Mouse (Mus musculus): Measurements from ENCODE around the gene Tlr11.

The Tlr11 gene

DNA sequence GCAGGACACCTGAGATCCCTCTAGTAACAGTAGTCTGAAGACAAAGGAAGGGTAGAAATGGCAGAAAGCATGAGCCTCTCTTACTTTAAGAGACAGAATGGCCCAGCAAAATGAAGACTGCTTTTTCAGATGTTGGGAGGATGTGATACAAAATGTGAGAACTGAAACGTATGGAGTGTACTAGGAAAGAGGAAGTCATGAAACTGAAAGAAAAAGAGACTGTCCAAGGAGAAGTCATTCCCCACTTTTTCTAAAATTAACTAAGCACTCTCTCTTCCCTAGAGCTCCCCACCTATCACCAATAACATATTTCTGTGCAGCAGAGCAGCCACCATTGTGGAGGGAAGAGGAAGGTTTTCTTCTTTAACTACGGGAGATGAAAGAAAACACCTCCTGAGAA lies at the start of gene Tlr11:
Gene Tlr11 (plus strand): TSS at position 322 of the 400 bp plus-strand sequence.
- DNase-seq (ENCODE audit: low spot score), result no peak

DNA sequence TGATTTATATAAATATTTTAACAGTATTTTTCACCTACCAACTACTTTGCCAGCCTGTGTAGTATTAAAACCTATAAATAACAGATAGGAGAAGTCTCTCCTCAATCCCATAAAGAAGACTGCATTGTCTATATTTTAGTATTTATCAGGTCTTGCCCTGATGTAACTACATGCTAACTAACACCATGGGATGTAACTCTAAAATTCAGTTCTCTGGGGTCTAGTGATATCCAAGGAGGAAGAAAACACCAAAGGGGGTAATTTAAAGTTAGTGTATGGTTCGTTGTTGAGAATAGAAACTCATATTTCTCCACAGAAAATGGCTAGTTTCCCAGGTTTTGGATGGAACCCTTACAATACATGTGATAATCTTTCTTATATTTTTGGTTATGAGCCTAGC lies 31.1 kb upstream of the Tlr11 start, which contains the start of gene Olfr734:
Gene Olfr734 (minus strand): TSS at position 101 of the 400 bp plus-strand sequence.
- no peak for DNase-seq (ENCODE audit: low spot score)

DNA sequence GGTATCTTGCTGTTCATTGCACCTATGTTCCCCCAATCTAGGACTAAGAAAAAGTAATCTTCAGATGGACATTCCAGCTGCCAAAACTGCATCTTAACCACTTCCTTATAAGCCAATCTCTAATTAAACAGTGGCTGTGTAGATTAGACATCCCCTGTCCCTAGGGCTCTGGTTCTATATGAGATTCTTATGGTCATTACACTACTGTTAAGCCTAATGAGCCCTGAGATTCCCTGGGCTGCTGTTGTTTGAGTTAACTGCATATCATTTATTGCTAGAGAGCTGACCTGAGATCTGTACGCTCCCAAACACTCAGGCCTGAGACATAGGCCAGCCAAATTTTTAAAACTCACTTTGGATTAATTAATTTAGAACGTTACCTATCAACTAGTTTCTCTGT lies 8.9 kb upstream of the Tlr11 start, which contains the start of gene Olfr735:
Gene Olfr735 (minus strand): TSS at position 77 of the 400 bp plus-strand sequence.
- DNase-seq (ENCODE audit: low spot score), result no peak

- DNase-seq (ENCODE audit: low spot score), result no peak
These were observed 5.3 kb upstream of the Tlr11 start for GRCm38 (mm10) chr14:50352438-50352837.

GRCm38 (mm10) chr14:50356725-50357124 lies 989 bp upstream of the Tlr11 start:
- DNase-seq (ENCODE audit: low spot score), result no peak

GRCm38 (mm10) chr14:50360480-50360879 lies 2.8 kb downstream of the Tlr11 start:
- DNase-seq (ENCODE audit: low spot score), result no peak

DNA sequence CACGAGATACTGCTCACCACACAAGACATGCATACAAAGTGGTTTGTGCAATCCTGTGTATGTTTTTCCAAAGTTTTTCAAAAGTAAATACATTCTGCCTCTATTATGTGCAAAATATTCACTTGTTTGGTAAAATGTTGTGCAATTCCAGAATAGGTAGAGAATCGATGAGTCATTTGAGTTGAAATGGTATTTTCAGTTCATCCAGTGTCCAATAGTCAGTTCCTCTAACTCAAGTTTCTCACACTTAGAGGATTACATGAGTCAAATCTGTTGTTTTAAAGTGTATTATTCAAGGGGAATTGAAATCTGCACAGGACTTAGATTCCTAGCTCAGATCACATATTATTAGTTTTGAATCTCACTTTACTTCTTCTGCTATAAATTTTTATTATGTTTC lies 5.8 kb downstream of the Tlr11 start:
- no peak for DNase-seq (ENCODE audit: low spot score)

DNA sequence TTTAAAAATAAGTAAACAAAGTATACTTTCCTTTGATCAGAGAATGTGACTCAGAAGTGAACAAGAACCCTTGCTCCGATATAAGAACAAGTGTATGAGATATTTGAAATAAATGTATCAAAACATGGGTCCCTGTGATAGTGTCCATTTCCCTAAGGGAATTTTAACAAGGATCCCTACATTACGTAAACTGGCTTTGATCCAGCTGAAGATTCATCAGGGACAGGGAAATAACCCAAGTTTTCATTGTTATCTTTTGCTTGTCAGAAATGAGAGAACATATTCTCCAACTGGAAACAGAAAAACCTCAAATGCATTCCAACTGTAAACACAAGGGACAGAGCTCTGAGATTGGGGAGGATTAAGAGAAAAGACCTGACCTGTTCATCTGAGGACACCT lies 23.1 kb downstream of the Tlr11 start, which contains the start of gene Olfr736:
Gene Olfr736 (plus strand): TSS at position 301 of the 400 bp plus-strand sequence.
- DNase-seq (ENCODE audit: low spot score), result no peak

DNA sequence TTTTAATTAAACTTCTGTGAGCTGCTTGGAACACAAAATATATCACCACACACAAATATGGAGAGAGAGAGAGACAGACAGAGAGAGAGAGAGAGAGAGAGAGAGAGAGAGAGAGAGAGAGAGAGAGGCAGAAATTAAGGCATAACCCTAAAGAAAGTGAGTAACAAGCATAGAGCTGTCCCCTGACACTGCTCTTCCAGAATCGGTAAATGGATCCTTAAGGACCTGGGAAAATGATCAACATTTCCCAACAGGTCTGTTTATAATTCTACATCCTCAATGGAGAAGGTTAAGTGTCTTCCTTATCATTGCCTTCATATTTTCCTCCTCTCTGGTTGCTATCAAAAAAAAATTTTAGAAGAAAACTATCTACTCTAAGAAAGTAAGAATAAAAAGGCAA lies 49.6 kb downstream of the Tlr11 start, which contains the start of gene Olfr738:
Gene Olfr738 (plus strand): TSS at position 301 of the 400 bp plus-strand sequence.
- DNase-seq (ENCODE audit: low spot score), result no peak
